Mouse (Mus musculus): ENCODE measurements around the gene Strada. TPM values are rescaled to one million over a fixed set of nuclear protein-coding genes. Genes with fewer than 3 reads are reported as not detected.
"Not testable (repeated sequence)": the region's sequence is repeated elsewhere in the genome, so short reads cannot be mapped to it uniquely, and the experiment has no call there.

Strada gene
- total RNA-seq, 2 experiments from 2014 or later, result 12.1 to 16.1 TPM

DNA sequence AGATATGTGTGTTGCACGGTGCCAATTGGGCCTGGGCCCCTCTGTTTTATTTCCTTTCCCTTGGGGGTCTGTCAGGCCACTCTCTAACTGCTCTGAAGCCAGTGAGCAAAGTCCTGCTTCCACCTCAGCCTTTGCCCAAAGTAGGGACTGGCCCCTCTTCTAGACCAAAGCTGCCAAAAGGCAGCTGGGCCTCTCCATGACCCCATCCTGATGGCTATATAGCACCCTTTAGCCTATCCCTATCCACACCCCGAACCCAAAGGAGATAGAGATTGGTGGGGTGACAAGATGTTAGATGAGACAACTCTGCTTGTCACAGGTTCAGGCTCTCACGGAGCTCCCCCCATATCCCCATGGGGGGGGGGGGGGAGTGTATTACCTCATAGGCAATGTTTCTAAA, 46.2 kb downstream of the Strada start:
- DNase-seq, result no peak

DNA sequence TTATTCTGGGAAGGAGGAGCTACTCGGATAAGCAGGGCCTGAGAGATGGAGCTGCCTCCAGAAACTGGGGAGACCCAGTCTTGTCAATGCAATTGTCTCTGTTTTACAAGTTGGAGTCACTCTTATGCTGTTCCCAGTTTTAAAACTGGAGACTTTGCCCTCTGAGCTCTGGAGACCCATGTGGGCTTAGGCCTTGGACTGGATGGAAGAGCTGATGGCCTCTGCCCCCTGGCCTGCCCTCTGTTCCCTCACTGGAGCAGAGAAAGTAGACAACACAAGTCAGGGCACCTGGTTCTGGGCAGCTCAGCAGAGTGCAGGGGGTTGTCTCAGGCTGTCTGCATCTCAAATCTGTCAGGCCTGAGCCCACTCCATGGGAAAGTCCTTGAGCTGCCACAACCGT, 47.2 kb downstream of the Strada start:
- no peak for DNase-seq

DNA sequence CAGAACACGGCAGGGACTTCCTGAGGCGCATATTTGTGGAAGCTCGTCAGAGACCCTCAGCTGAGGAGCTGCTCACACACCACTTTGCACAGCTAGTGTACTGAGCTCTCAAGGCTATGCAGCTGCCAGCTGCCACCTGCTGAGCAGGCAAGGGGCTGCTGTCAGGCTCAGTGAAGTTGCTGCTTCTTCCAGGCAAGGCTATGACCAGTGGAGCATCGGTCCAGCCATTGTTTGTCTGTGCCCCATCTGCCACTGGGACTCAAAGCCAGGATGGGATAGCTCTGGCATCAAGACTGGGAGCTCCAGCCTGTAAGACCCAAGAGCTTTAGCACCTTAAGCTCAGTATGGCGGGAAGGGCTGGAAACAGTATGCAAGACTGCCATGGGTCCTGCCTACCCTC, 47.9 kb downstream of the Strada start:
- no peak for DNase-seq

DNA sequence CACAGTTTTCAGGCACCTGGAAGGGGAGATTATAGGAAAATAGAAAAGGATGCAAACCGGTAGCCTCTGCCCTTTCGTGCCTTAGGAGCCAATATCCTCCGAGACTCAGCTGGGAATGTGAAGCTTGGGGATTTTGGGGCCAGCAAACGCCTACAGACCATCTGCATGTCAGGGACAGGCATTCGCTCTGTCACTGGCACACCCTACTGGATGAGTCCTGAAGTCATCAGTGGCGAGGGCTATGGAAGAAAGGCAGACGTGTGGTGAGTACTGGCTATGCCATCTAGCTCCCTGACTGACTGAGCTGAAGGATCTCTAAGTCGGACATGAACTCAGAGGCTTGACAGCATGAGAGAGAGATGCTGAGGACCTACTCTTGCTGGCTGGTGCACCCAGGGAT, 49.8 kb downstream of the Strada start:
- no peak for DNase-seq

DNA sequence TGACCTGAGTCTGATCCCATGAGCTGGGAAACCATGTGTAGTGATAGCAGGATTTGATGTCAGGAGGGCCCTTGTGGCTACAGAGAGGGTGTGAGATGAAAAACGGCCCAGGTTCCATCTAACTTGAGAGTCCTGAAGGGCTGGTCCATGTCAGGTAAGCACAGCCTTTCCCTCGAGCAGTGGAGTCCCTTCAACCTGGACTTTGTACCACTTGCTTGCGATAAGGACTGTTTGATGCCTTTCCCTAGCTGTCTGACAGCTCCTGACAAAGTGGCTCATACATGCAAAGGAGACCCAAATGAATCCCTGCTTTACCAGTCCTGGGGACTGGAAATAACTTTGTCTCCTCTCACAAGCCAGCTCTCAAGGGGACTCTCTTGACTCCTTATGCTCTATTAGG, 50.7 kb downstream of the Strada start:
- no peak for DNase-seq

DNA sequence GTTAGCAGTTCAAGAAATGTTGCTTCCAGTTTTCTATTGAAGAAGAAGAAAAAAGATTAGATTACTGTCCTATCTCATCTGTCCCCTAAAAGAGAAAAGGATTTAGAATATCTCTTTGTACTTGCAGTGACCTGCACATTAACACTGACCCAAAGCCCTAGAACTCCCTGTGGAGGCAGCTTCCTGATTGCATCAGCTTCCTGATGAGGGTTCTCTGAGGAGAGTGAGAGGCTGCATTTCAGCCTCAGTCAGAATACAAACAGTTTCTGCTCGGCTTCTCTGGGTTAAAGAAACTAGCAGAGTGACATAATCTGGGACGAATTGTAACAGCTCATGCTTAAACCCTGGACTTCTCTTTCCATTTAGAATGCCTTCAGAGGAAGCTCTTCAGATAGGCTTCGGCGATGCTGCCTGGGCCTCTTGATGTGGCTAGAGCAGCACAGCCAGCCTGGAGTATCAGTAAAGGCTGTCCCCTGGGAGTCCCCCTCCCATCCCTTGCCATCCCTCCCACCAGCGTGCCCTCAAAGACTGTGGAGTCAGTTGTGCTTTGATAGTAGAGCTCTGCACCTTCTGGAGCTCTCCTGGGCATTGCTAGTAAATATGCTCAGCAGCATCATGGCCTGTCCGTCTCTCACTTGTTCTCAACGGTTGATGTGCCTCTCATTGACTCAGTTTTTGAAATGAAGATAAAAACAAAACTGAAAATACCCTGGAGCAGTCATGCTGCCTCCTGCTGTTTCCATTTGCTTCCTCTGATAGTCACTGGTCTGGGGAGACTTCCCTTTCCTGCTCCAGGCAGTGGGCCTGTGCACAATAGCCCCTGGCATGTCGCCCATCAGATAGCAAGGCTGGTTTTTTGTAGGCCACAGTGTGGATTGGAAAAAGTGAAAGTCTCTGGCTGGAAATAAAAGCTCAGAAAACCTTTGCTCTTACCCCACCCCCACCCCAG, 67.1 kb downstream of the Strada start:
- DNase-seq, result peak; percentile 93

DNA sequence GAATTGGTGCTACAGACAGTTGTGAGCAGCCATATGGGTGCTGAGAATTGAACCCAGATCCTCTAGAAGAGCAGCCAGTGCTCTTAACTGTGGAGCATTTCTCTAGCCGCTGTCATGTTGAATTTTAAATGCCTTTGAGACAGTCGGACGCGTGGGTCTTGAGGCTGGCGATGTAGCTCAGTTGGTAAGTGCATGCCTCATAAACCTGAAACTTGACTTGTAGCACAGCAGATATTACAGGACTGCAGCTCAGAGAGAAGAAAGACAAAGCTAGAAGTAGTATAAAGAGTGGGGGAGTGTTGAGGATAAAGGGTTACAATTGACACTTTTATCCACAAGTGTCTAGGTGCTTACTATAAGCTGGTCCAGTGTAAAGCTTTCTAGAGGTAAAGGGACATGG, 69.5 kb downstream of the Strada start:
- no peak for DNase-seq

DNA sequence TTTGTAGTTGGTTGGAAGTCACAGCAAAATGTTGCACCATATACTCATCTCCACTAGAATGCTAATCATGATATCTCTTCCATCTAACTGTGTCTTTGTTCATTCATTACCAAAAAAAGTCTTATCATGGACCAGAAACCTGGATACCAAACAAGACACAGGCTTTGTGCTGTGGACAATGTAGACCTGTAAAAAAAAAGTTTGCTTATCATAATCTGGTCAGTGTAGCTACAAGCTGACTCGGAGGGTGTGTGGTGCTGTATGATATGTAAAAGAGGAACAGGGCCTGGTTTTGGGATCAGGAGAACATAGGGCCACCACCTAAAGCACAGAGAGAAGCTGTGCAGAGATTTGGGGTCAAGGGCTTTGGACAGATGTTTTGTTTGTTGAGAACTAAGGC, 72.5 kb downstream of the Strada start:
- DNase-seq, result no peak

DNA sequence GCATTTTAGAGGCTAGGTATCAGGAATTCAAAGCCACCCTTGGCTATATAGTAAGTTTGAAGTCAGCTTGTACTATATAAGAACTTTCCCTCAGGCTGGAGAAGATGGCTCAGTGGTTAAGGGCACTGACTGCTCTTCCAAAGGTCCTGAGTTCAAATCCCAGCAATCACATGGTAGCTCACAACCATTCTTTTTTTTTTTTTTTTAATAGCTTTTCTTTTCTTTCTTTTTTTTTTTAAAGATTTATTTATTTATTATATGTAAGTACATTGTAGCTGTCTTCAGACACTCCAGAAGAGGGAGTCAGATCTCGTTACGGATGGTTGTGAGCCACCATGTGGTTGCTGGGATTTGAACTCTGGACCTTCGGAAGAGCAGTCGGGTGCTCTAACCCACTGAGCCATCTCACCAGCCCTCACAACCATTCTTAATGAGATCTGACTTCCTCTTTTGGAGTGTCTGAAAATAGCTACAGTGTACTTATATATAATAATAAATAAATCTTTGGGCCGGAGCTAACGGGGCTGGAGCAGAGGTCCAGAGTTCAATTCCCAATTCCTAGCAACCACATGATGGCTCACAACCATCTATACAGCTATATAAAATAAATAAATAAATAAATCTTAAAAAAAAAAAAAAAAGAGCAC, 75.1 kb downstream of the Strada start:
- DNase-seq, result not testable (repeated sequence)

DNA sequence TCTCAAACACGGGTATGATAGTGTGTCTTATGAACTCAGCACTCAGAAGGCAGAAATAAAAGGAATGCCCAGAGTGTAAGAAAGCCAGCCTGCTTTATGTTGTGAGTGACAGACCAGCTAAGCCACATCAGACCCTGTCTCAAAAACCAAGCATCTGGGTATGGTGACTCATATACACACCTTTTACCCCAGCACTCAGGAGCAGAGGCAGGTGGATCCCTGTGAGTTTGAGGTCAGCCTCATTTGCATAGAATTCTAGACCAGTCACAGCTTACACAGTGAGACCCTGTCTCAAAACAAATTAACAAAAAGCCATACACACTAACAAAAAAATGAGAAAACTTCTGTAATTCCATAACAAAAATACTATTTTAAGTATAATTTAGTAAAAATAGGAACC, 76.1 kb downstream of the Strada start:
- DNase-seq, result no peak

DNA sequence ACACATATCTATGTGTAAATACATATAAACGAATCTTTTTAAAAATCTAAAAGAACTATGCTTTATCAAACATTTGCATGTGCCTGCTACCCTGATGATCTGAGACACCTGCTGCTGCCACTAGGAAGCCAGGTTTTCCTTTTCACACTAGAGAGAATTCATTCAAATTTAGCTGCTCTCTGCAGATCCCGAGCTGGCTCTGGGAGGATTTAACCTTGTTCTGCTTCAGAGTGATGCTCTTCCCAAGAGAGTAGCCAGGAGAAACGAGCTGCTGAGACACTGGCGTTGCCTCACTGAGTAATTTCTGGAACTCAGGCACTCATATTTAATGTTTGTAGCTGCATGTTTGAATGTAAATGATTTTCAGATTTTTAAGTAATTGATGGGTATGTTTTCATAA, 77.2 kb downstream of the Strada start:
- no peak for DNase-seq

DNA sequence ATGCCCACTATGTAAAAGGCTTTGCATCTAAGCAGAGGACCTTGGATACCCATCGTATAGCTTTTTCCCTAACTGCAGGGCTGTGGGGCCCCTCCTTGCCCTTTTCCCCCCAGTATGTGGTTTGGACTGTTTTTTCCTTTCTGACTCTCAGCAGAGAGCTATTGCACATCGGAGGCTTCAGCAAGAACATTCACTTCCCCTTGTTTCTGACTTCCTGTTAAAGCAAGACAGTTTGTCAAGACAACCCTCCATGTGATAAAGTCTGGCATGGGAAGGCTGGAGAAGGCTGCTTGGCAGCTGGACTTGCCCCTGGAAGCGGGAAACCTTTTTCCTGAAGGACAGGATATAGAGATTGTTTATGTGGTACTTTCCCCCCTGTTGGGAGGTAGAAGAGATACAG, 79.2 kb downstream of the Strada start:
- DNase-seq, result peak; percentile 14

DNA sequence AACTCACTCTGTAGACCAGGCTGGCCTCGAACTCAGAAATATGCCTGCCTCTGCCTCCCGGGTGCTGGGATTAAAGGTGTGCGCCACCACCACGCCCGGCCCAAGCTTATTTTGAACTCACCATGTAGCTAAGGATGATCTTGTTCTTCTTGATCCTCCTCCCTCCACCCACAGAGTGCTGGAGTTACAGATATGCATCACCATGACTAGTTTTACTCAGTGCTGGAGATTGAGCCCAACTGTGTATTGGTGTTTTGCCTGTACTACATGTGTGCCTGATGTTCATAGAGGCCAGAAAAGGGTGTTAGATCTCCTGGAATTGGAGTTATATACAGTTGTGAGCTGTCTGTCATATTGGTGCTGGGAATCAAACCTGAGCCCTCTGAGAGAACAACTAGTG, 79.7 kb downstream of the Strada start:
- no peak for DNase-seq

Other genes starting within 250 kb of the Strada start
- 100 to 1,000 TPM; 123 to 140 TPM for gene Cyb561, start 248.8 kb downstream of the Strada start, total RNA-seq (2021)
- gene Ace, start 234.2 kb downstream of the Strada start, total RNA-seq (2021), result 10 to 100 TPM; 12.9 to 15.4 TPM
- gene Ace3, start 207.5 kb downstream of the Strada start, total RNA-seq (2021), result not detected
- under 1 TPM; 0.24 to 0.61 TPM for gene Kcnh6, start 194.0 kb downstream of the Strada start, total RNA-seq (2021)
- 10 to 100 TPM; 54.3 to 56.1 TPM for gene Dcaf7, start 165.3 kb downstream of the Strada start, total RNA-seq (2021)
- 10 to 100 TPM; 40.8 to 52.4 TPM for gene Taco1, start 136.1 kb downstream of the Strada start, total RNA-seq (2021)
- 10 to 100 TPM; 44.3 to 48.8 TPM for gene Map3k3, start 117.6 kb downstream of the Strada start, total RNA-seq (2021)
- not detected for gene Gm10840, start 41.3 kb downstream of the Strada start, total RNA-seq (2021)
- 10 to 100 TPM; 40.4 to 43.1 TPM for gene Limd2, start 41.3 kb downstream of the Strada start, total RNA-seq (2021)
- 10 to 100 TPM; 75.9 to 86.3 TPM for gene Ccdc47, start 14.2 kb upstream of the Strada start, total RNA-seq (2021)
- 10 to 100 TPM; 49.0 to 54.0 TPM for gene Ddx42, start 14.8 kb upstream of the Strada start, total RNA-seq (2021)
- gene Ftsj3, start 53.9 kb upstream of the Strada start, total RNA-seq (2021), result 10 to 100 TPM; 55.4 to 57.0 TPM
- 100 to 1,000 TPM; 121 to 129 TPM for gene Psmc5, start 54.0 kb upstream of the Strada start, total RNA-seq (2021)
- 10 to 100 TPM; 77.9 to 83.2 TPM for gene Smarcd2, start 70.8 kb upstream of the Strada start, total RNA-seq (2021)
- under 1 TPM; 0.15 to 0.33 TPM for gene Tcam1, start 74.5 kb upstream of the Strada start, total RNA-seq (2021)
- gene Gh, start 99.7 kb upstream of the Strada start, total RNA-seq (2021), result not detected
- gene Cd79b, start 112.6 kb upstream of the Strada start, total RNA-seq (2021), result 10 to 100 TPM; 10.9 to 11.6 TPM
- 10 to 100 TPM in 1 of 2 experiments, 1 to 10 TPM in 1; 2.0 to 13.3 TPM for gene Scn4a, start 151.1 kb upstream of the Strada start, total RNA-seq (2021)
- 1 to 10 TPM in 1 of 2 experiments, not detected in 1; 1.2 TPM for gene Prr29, start 163.3 kb upstream of the Strada start, total RNA-seq (2021)
- gene Icam2, start 185.9 kb upstream of the Strada start, total RNA-seq (2021), result 10 to 100 TPM; 28.0 to 31.9 TPM

Measured in adrenal gland, postnatal 10 days (tissue).